Mouse (Mus musculus) frontal cortex, adult 2 months (tissue): ENCODE data around the gene Spert. TPM values are rescaled to one million over a fixed set of nuclear protein-coding genes. Genes with fewer than 3 reads are reported as not detected.

Experiments used
- DNase-seq, 2 experiments: peaks; one replicate each; pipeline ENCODE4 v3.0.0; 2022; ENCODE audit warnings: low spot score in 1 of 2; ENCODE audit errors: extremely low spot score in 1 of 2
- polyA plus RNA-seq: library from polyadenylated mRNA; depleted of rRNA; stranded (reverse); fragments of >200 nt; gene quantifications from 2 replicates; pipeline ENCODE4 v1.2.3, GENCODE M21; 2012; rRNA removed

Spert gene
- polyA plus RNA-seq, result not detected in 2 replicates

- no peak for DNase-seq
These were observed at the start of gene Spert for GRCm38 (mm10) chr14:75592978-75593377. Gene Spert, minus strand, starts transcription at chr14:75593116.

- no peak for DNase-seq
These were observed 49.2 kb upstream of the Spert start, which contains the start of gene Erich6b for GRCm38 (mm10) chr14:75642080-75642479. Gene Erich6b, plus strand, starts transcription at chr14:75642259.

- DNase-seq, result no peak
These were observed 48.5 kb upstream of the Spert start for GRCm38 (mm10) chr14:75641369-75641768.

- peak in 1 of 2 experiments; percentile 25 for DNase-seq
These were observed 47.9 kb upstream of the Spert start for GRCm38 (mm10) chr14:75640846-75641245.

- DNase-seq, result no peak
These were observed 44.7 kb upstream of the Spert start for GRCm38 (mm10) chr14:75637641-75638040.

GRCm38 (mm10) chr14:75636107-75636506, 43.2 kb upstream of the Spert start:
- DNase-seq, result no peak

GRCm38 (mm10) chr14:75635350-75635749, 42.4 kb upstream of the Spert start:
- DNase-seq, result peak in 1 of 2 experiments; percentile 28

- no peak for DNase-seq
These were observed 36.0 kb upstream of the Spert start for GRCm38 (mm10) chr14:75628870-75629269.

- DNase-seq, result no peak
These were observed 30.1 kb upstream of the Spert start for GRCm38 (mm10) chr14:75622984-75623383.

GRCm38 (mm10) chr14:75616375-75616774, 23.5 kb upstream of the Spert start:
- DNase-seq, result no peak

GRCm38 (mm10) chr14:75609176-75609575, 16.3 kb upstream of the Spert start:
- DNase-seq, result no peak

GRCm38 (mm10) chr14:75583870-75584269, 9.0 kb downstream of the Spert start:
- no peak for DNase-seq

- no peak for DNase-seq
These were observed 13.9 kb downstream of the Spert start for GRCm38 (mm10) chr14:75579010-75579409.

- no peak for DNase-seq
These were observed 26.6 kb downstream of the Spert start for GRCm38 (mm10) chr14:75566303-75566702.

- DNase-seq, result peak; percentile 17 to 57
These were observed 27.3 kb downstream of the Spert start for GRCm38 (mm10) chr14:75565534-75566140.

- DNase-seq, result no peak
These were observed 31.2 kb downstream of the Spert start for GRCm38 (mm10) chr14:75561577-75562331.

- no peak for DNase-seq
These were observed 51.2 kb downstream of the Spert start for GRCm38 (mm10) chr14:75541731-75542130.

GRCm38 (mm10) chr14:75540996-75541350, 51.9 kb downstream of the Spert start:
- no peak for DNase-seq

- no peak for DNase-seq
These were observed 52.5 kb downstream of the Spert start for GRCm38 (mm10) chr14:75540216-75540995.

- no peak for DNase-seq
These were observed 53.7 kb downstream of the Spert start for GRCm38 (mm10) chr14:75539205-75539604.
